Mouse (Mus musculus) gastrocnemius, postnatal 25 days (tissue): Measurements from ENCODE around the gene Smyd3. TPM values are rescaled to one million over a fixed set of nuclear protein-coding genes. Genes with fewer than 3 reads are reported as not detected.

ENCODE experiments used
- DNase-seq: peaks from one replicate; pipeline ENCODE4 v3.0.0; 2022
- total RNA-seq, 2 experiments: library from RNA; stranded (reverse); gene quantifications; 1 replicate in 1 of 2; 2 replicates in 1 of 2; pipeline ENCODE4 v1.2.3; 2021

The Smyd3 gene
- total RNA-seq, 2 experiments from 2014 or later = 4.1 to 4.6 TPM

DNA sequence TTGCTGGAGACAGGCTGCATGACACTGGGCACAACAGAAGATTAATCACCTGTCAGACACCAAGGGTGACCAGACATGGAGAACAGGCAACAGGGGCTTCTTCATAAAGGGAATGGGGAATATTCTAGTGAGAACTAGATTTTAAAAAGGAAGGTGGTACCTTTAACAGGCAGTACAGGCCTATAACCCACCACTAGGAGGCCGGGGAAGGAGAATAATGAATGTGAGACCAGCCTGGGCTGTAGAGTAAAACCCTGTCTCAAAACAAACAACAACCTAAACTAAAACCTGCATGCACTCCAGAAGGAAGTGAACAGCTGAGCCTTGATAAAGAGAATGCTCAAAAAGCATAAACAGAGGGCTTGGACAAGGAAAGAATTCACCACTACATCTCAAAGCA lies 297.6 kb downstream of the Smyd3 start:
- DNase-seq = no peak

GRCm38 (mm10) chr1:179218061-179218460 lies 299.8 kb downstream of the Smyd3 start:
- no peak for DNase-seq

DNA sequence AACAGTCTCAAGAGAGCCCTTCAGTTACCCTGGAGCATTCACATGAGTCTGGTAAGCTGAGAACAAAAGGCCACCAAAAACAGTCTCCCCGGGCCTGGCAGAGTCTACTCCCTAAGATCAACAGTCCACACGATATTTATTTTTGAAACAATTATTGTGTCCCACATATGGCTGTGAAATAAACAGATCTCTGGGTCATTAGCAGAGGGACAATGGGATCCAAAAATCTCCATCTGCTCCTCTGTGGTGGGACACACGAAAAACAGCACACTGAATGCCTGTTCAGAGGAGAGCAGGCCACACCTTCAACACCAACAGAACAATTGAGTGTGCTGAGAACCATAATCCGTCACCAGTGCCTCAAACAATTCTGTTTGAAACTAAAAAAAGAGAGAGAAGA lies 300.8 kb downstream of the Smyd3 start:
- no peak for DNase-seq

DNA sequence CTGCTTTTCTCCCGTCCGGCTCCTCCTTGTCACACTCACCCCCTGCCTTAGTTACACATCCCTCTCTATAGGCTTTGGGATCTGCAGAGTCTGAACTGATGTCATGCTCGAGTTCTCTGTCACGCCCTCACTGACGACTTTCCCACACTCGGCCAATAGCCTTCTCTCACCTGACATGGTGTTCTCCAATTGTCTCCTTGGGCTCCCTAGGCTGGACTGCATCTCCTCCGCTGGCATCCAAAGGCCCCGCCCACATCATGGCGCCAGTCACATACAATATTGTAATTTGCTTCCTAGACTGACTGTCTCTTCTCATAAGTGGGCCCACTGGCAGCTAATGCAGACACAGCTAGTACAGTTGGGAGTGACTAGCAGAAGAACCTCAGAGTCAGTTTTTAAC lies 304.5 kb downstream of the Smyd3 start:
- no peak for DNase-seq

GRCm38 (mm10) chr1:179212295-179212694 lies 305.5 kb downstream of the Smyd3 start:
- no peak for DNase-seq

GRCm38 (mm10) chr1:179211313-179211712 lies 306.5 kb downstream of the Smyd3 start:
- no peak for DNase-seq

GRCm38 (mm10) chr1:179207846-179208595 lies 309.8 kb downstream of the Smyd3 start:
- DNase-seq = no peak

GRCm38 (mm10) chr1:179207180-179207741 lies 310.6 kb downstream of the Smyd3 start:
- DNase-seq = no peak

DNA sequence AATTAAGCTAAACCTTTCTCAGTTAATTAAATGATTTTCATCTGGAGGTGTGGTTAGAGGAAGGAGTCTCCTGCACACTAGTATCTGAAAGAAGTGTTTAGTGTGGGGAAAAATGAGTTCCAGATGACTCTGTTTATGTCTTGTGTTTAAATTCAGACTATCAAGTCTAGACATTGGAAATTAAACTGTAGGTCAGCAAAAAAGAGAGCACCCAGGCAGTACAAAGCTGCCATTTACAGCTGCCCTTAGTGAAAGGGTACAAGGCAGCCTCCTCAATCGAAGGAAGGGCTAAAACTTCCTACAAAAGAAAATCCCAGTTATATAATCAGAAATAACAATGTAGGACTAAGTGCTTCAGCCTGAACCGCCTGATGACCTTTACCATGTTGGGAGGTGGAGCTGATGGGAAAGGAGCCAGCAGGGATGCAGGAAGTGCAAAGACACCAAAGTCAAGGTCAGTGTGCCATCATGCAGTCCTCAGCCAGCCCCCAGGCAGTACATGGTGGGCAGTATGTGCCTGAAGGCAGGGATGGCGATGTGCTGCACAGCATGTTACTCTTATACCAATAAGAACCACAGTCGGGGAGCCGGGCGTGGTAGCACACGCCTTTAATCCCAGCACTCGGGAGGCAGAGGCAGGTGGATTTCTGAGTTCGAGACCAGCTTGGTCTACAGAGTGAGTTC lies 319.2 kb downstream of the Smyd3 start:
- no peak for DNase-seq

DNA sequence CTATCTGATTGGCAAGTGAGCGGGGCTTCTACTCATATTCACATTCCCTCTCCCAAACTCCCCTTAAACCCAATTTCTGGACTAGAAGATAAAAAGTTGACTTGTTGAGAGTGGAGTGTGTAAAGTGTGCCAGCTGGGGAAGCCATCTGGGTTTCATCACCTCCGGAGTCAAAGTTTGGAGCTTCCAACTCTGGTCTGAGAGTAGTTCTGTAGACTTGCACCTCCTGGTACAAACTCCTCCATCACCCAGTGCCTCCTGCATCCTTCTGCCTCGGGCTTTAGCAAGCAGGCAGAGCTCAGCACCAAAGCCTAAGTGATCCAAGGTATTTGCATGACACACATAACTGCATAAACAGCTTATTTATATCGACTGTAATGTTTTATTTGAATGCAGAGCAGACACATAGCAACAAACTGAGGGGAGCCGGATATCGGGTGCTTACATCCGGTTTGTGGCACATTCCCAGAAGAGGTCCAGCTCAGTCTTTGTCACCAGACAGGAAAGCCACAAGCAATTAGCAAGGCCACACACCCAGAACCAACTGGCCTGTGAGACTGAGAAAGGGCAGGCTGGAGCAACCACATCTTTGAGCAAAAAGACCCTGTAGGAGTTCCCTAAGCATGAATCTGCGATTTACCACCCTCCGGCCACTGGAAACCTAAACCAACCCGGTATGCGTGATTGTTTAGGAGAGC lies 319.9 kb downstream of the Smyd3 start:
- DNase-seq = no peak

DNA sequence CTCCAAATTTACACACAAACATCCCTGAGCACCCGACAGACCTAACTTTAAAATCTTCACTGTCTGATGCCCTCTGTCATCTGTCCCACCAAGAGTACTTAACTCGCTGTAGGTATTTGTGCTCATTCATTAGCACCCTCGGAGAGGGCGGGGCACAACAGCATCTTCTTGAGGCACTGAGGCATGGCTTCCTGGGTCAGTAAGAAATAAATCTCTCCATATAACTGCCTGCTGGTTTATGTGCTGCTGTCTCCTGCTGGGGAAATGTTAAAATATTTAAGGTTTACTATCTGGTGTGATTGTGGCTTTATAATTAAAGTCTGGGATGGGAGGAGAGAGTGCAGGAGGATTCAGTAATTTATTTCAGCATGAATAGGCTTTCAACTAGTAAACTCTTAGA lies 320.7 kb downstream of the Smyd3 start:
- no peak for DNase-seq

- no peak for DNase-seq
Observed at GRCm38 (mm10) chr1:179196422-179196821, 321.4 kb downstream of the Smyd3 start.

DNA sequence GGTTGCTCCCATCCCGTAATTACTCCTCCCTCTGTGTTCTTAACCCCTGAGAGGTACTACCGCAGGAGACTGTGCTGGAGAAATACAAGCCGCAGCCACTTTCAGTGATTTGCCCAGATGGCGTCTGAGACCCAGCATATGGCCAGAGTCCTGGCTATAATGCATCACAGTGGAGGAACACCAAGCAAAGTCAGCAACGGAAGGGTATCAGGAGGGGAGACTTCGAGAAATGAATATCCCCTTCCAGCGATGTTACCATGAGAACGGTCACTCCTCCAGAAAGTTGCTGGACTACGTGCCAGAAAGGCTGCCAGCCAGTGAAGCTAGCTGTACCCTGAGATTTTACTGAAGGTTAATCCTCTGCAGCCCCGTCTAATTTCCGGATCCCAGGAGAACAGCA lies 325.1 kb downstream of the Smyd3 start:
- DNase-seq = no peak

- DNase-seq = no peak
Observed at GRCm38 (mm10) chr1:179190837-179191236, 327.0 kb downstream of the Smyd3 start.

- no peak for DNase-seq
Observed at GRCm38 (mm10) chr1:179187171-179187570, 330.7 kb downstream of the Smyd3 start.

- no peak for DNase-seq
Observed at GRCm38 (mm10) chr1:179184631-179185030, 333.2 kb downstream of the Smyd3 start.

- DNase-seq = no peak
Observed at GRCm38 (mm10) chr1:179183499-179183898, 334.3 kb downstream of the Smyd3 start.

- no peak for DNase-seq
Observed at GRCm38 (mm10) chr1:179180546-179180945, 337.3 kb downstream of the Smyd3 start.

- no peak for DNase-seq
Observed at GRCm38 (mm10) chr1:179176861-179177658, 340.8 kb downstream of the Smyd3 start.

- DNase-seq = no peak
Observed at GRCm38 (mm10) chr1:179174241-179174640, 343.6 kb downstream of the Smyd3 start.

- no peak for DNase-seq
Observed at GRCm38 (mm10) chr1:179170555-179170954, 347.3 kb downstream of the Smyd3 start.

- no peak for DNase-seq
Observed at GRCm38 (mm10) chr1:179169749-179170148, 348.1 kb downstream of the Smyd3 start.
